Mouse (Mus musculus): Measurements from ENCODE around the gene Spata31d1d.

- TF ChIP-seq CTCF (IDR thresholded peaks at IDR 0.05) (no peak), EP300 (IDR thresholded peaks at IDR 0.05) (no peak)
Measured at GRCm38 (mm10) chr13:59713710-59714109, 17.8 kb downstream of the Spata31d1d start.
